Mouse (Mus musculus) kidney, embryonic 16.5 days (tissue): ENCODE data around the gene Tfcp2l1. TPM values are rescaled to one million over a fixed set of nuclear protein-coding genes. Genes with fewer than 3 reads are reported as not detected.

Experiments used
- ATAC-seq: fragments of 200-750 bp; cut with Nextera tagmentation; 2 replicates; pipeline ENCODE4 v1.8.0; 2017; ENCODE audit warnings: moderate TSS enrichment; ENCODE audit not compliant: low FRiP score, low TSS enrichment
- H3K27ac ChIP-seq: fragments of 300-500 bp; sonication (generic); 2 replicates; pipeline ENCODE4 v1.5.1; 2014; ENCODE audit warnings: low read length
- H3K27me3 ChIP-seq: fragments of 300-500 bp; sonication (generic); 2 replicates; pipeline ENCODE4 v1.6.1; 2014; ENCODE audit warnings: low read length, control low read depth, mixed read lengths; ENCODE audit not compliant: insufficient read depth
- H3K36me3 ChIP-seq: fragments of 300-500 bp; sonication (generic); 2 replicates; pipeline ENCODE4 v1.6.1; 2014; ENCODE audit warnings: low read length, control low read depth, mixed read lengths; ENCODE audit not compliant: insufficient read depth
- H3K4me1 ChIP-seq: fragments of 300-500 bp; sonication (generic); 2 replicates; pipeline ENCODE4 v1.6.1; 2014; ENCODE audit warnings: low read length, control low read depth, mixed read lengths; ENCODE audit not compliant: insufficient read depth
- H3K4me2 ChIP-seq: fragments of 300-500 bp; sonication (generic); replicated peaks from 2 replicates; pipeline ENCODE4 v1.6.1; 2014; ENCODE audit warnings: low read depth, low read length
- H3K4me3 ChIP-seq: fragments of 300-500 bp; sonication (generic); 2 replicates; pipeline ENCODE4 v1.5.1; 2014; ENCODE audit warnings: mild to moderate bottlenecking, low read length
- H3K9ac ChIP-seq: fragments of 300-500 bp; sonication (generic); replicated peaks from 2 replicates; pipeline ENCODE4 v1.6.1; 2014; ENCODE audit warnings: low read length
- H3K9me3 ChIP-seq: fragments of 300-500 bp; sonication (generic); 2 replicates; pipeline ENCODE4 v1.6.1; 2016; ENCODE audit warnings: low read length, control low read depth
- WGBS: fragments of 180-500 bp; shearing (Covaris S2); extraction: QIAGEN DNeasy Blood & Tissue Kit; methylation state at CpG from one replicate; pipeline ENCODE4 v1.1.7; 2014; 5-methylcytosine and 5-hydroxymethylcytosine counted together
- polyA plus RNA-seq: library from polyadenylated mRNA; unstranded; fragments of >200 nt; fragmentation: Nextera tagmentation; extraction: Ambion mirVana; gene quantifications from 2 replicates; pipeline ENCODE4 v1.2.1, GENCODE M21; 2015

Tfcp2l1 gene
- polyA plus RNA-seq, 1 experiment from 2014 or later, result 32.2 TPM

- Histone ChIP-seq H3K9ac (no peak overlapping the region), H3K4me3 (no peak overlapping the region), H3K9me3 (0 out of 2 replicates have a peak, but pooled peaks cover 12% of the 10 kb centered on the region), H3K27me3 (no peaks in the 10 kb centered on the region), H3K36me3 (no peaks in the 10 kb centered on the region), H3K27ac (peak overlapping the region; percentile 5), H3K4me2 (no peak overlapping the region), H3K4me1 (0 out of 2 replicates have a peak, but pooled peaks cover 2% of the 10 kb centered on the region)
- whole genome bisulfite sequencing, result 56% methylated on average over 6 of the region's 6 CpGs
- peak; percentile 52; the same call in 1 of the 2 replicates for ATAC-seq
Observed at GRCm38 (mm10) chr1:118718055-118718454, 90.3 kb downstream of the Tfcp2l1 start.

DNA sequence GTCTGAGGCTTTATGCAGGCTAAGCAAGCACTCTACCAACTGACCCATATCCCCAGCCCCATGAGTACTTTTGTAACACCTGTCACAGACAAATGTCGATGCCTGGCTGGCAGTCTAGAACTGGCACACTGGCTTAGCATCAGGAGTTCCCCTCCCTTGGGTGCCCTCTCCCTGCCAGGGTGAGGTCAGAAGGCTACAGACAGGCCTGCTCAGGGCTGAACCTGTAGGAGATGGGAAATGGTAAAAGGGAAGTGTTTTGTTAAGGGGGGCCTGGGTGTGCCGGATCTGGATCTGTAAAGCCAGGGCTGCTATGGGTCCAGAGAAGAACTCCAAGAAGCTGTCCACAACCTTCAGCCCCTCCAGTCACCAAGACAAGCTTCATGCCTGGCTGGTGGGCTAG is 92.0 kb downstream of the Tfcp2l1 start:
- no peak for ATAC-seq
- Histone ChIP-seq H3K36me3 (no peaks in the 10 kb centered on the region), H3K27ac (no peak overlapping the region), H3K27me3 (no peaks in the 10 kb centered on the region), H3K9ac (no peak overlapping the region), H3K9me3 (0 out of 2 replicates have a peak, but pooled peaks cover 11% of the 10 kb centered on the region), H3K4me1 (0 out of 2 replicates have a peak, but pooled peaks cover 2% of the 10 kb centered on the region), H3K4me3 (no peak overlapping the region), H3K4me2 (no peak overlapping the region)
- WGBS, result 76% methylated on average over 2 of the region's 2 CpGs

DNA sequence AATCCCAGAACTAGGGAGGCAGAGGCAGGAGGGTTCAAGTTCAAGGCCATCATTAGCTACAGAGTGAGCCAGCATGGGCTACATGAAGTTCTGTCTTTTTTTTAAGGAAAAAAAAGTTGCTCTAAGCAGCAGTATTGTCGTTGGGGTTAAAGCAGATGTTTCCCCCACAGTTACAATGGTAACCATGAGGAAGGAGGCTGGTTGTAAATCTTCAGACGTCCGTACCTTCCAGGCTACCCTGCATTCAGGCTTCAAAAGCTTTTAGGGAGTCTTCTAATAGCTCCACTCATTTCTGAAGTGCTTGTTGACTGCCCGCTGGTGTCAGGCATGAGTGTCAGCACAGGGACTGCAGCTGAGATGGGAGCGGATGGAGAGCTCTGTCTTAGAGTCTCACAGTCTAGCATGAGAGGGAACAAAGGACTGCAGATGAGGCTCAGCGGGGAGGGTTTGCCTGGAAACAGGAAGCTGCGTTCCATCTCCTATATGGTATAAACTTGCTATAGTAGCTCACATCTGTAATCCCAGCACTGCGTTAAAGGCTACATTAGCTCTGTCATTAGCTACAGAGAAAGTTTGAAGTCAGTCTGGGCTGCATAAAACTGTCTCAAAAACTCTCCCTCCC is 92.8 kb downstream of the Tfcp2l1 start:
- WGBS, result 37% methylated on average over 8 of the region's 8 CpGs
- Histone ChIP-seq H3K27ac (no peak overlapping the region), H3K9me3 (0 out of 2 replicates have a peak, but pooled peaks cover 7% of the 10 kb centered on the region), H3K4me3 (no peak overlapping the region), H3K4me2 (no peak overlapping the region), H3K4me1 (0 out of 2 replicates have a peak, but pooled peaks cover 2% of the 10 kb centered on the region), H3K36me3 (no peaks in the 10 kb centered on the region), H3K9ac (no peak overlapping the region), H3K27me3 (no peaks in the 10 kb centered on the region)
- no peak for ATAC-seq

- 71% methylated on average over 4 of the region's 4 CpGs for WGBS
- no peaks in the 10 kb centered on the region for H3K4me1 ChIP-seq
- ATAC-seq, result no peak
Observed at GRCm38 (mm10) chr1:118727075-118727474, 99.3 kb downstream of the Tfcp2l1 start.

GRCm38 (mm10) chr1:118728796-118729195 is 101.1 kb downstream of the Tfcp2l1 start:
- Histone ChIP-seq H3K9ac (no peak overlapping the region), H3K4me3 (no peak overlapping the region), H3K36me3 (no peaks in the 10 kb centered on the region), H3K27me3 (no peaks in the 10 kb centered on the region), H3K9me3 (no peaks in the 10 kb centered on the region), H3K4me1 (no peaks in the 10 kb centered on the region), H3K4me2 (no peak overlapping the region), H3K27ac (no peak overlapping the region)
- no peak for ATAC-seq

More at GRCm38 (mm10) chr1:118727075-118727474, 99.3 kb downstream of the Tfcp2l1 start:
- Histone ChIP-seq H3K9ac (no peak overlapping the region), H3K4me3 (no peak overlapping the region), H3K27me3 (no peaks in the 10 kb centered on the region), H3K9me3 (0 out of 2 replicates have a peak, but pooled peaks cover 2% of the 10 kb centered on the region), H3K27ac (no peak overlapping the region), H3K4me2 (no peak overlapping the region), H3K36me3 (no peaks in the 10 kb centered on the region)

Other genes with a start within 250 kb of the Tfcp2l1 start
- gene Clasp1, start 238.9 kb upstream of the Tfcp2l1 start, polyA plus RNA-seq, result 38.2 and 46.0 TPM in 2 replicates